Mouse (Mus musculus): ENCODE measurements around the gene Hint2.

Hint2 gene

DNA sequence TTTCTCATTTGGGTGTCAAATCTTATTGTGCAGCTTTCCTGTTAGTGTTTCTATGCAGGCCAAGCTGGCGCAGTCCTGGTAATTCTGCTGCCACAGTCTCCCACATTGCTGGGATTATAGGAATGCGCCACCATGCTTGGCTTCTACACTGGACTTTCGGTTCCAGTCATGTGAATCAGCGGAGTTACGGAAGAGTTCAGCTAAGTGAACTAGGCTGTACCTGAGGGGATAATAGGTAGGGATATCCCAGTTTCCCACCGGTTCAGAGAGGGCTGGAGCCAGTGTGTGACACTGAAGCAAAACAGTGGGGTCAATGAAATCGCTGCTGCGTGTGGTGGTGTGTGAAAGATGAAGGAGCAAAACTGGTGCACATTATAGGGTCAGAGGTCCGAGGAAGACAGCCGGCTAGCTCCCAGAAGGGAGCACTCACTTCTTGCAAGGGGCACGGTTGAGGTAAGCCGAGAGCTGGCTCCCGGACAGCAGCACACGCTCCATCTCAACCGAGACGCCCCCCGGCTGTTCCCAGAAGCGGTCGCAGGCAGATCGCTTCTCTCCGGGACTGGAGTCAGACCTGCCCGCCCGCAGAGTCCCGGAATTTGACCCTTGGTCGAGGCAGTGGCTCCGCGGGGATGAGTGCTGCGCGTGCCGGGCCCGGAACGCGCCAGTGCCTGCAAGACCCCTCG, 469 bp downstream of the Hint2 start:
- in situ Hi-C loops (cut with MboI, MseI): no loop called here

DNA sequence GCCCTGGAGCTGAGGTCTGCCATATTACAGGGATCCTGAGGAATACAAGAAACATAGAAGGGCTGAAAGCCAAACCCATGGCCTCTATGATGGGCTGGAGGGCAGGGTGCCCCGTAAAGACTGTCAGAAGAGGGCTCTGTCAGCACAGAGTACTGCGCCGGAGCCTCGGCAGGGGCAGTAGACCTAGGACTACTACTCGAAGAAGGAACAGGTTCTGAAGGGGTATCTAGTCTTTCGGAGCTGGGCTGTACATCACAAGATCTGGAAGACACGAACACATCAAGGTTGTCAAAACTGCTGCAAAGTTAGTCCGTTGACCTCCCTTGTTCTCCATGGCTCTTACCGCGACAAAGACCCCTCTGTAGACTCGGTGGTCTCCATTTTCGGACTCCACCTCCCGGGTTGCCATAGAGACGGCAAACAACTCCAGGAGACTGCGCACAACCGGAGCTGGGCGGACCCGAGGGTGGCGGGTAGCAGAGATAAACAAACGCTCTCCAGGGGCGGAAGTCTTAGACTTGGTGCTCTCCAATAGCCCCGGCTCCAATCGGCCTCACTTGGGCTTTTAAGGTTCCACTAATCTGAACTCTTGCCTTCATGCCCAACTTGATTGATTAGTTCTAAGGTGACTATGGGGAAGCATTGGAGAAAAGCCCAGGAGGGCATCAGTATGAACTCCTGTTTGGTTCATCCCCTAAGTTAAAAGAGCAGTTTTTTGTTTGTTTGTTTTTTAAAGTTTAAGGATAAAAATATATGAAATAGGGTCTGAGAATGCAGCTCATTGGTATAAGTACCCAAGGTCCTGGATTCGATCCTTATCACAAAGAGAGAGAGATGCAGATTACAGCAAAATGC, 2.9 kb downstream of the Hint2 start, which contains the start of gene Spag8:
TSS of gene Spag8 (minus strand) at position 434 of the 855 bp plus-strand sequence.
- in situ Hi-C loops (cut with MboI, MseI): loop anchor here in 1 of 2 experiments (5.0 kb wide), 1 partner anchor 76 kb away; the partner anchor contains the start of genes Gba2 and Rgp1

DNA sequence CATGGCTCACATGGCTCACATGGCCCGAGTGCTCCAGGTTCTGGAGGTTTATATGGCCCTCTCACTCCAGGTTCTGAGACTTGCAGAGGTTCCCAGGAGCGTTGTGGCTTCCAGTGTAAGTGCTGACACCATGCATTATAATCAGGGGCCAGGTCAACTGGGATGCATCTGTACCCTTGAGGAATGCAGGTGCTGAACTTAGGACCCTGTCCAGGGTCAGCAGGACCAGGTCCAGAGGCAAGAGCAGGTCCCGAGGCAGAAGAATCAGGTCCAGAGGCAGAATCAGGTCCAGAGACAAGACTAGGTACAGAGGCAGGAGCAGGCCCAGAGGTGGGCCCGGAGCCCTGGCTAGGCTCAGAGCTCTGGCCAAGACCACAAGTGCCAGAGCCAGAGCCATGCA, 3.5 kb downstream of the Hint2 start:
- in situ Hi-C loops (cut with MboI, MseI): loop anchor here in 1 of 2 experiments (5.0 kb wide), 1 partner anchor 75 kb away; the partner anchor contains the start of genes Gba2 and Rgp1

DNA sequence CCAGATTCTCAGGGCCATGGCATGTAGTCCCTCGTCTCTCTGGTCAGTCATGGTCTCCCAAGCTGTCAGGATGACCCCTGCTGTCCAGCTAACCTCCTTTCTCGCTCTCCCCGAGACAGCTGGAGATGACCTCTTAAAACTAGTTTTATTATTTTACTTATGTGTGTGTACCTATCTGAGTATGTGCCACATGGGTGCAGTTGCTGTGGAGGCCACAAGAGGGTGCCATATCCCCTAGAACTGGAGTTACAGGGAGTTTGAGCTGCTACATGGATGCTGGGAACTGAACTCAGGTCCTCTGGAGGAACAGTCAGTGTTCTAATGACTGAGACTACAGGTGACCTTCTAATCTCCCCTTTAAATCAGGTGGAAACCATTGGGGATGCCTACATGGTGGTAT, 6.5 kb downstream of the Hint2 start:
- in situ Hi-C loops (cut with MboI, MseI): loop anchor here in 1 of 2 experiments (5.0 kb wide), 1 partner anchor 72 kb away; the partner anchor contains the start of genes Gba2 and Rgp1

DNA sequence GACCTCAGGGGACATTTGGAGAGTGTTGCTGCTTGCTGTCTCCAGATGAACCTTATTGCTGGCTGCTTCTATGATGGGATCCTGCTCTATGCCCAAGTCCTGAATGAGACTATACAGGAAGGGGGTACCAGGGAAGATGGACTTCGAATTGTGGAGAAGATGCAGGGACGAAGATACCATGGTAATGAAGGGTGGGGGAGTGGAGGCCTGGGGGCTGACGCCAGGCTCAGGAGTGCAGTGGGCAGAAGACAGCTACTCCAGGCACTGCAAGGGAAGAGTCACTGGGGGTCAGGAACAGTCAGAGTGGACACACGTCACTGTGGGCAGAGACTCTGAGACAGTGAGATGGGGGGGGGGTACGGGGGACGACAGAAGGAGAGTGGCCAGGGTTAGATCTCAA, 15.8 kb downstream of the Hint2 start:
- in situ Hi-C loops (cut with MboI, MseI): no loop called here

DNA sequence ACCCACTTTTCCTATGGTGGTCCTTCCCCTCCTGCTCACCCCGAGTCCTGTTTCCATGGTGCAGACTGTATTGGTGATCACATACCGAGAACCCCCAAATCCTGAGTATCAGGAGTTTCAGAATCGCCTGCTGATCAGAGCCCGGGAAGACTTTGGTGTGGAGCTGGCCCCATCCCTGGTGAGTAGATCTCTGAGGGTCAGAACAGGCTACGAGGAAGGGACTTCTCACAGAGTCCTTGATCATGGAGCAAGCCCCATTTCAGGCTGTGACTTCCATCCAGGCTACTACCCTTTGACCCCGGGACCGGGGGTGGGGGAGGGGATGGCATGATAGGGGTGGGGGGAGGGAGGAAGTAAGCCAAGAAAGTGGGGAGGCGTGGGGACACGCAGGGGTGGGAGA, 16.2 kb downstream of the Hint2 start:
- in situ Hi-C loops (cut with MboI, MseI): no loop called here

DNA sequence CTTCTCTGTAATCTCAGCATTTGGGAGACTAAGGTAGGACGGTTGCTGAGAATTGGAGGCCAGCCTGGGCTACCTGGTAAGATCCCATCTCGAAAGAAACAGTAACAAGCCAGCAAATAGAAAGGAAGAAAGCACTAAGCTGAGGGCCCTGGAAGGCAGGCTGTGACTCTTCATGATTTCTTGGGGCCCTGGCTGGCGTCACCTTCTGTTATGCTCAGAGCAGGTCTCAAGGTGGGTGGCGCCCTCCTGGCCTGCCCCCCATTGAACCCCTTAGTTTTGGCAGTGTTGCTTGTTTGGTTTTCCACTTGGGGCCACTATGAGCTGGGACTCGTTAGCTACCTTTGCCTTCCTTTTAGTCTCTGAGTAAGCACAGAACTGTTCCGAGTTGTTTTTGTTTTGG, 19.5 kb downstream of the Hint2 start:
- in situ Hi-C loops (cut with MboI, MseI): no loop called here

DNA sequence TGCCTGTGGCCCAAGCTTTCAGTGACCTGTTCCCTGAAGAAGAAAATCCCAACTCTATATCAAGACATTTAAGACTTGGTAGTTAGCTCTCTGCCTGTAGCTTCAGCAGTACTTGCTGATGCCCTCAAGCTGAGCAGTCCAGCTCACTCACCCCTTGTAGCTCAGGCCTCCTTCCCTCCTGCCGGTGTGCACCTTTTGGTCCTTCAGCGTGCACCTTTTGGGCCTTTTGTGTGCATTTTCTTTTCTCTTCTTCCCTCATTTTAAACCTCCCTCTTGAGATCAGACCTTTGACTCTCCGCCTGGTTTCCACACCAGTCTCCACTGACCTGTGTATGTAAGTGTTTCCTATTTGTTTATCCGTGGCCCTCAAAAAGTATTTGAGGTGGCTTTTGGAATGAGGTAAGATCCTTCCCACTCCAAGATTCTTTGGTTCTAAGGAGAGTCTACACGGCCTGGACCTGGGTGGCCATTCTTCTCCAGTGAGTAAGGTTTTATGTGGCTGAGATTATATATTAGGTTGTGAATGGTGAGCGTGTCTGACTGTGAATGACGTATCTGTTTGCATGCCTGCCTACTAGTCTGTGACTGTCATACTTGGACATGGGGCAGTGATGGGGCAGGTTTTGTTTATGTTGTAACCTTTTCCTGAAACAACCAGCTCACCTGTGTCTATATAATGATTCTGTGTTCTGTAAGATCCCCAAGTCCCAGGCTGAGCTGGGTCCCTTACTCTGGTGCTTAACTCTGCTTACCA, 21.5 kb downstream of the Hint2 start:
- in situ Hi-C loops (cut with MboI, MseI): loop anchor here (5.0 kb wide), 1 partner anchor 73 kb away; no protein-coding TSS in a partner anchor

DNA sequence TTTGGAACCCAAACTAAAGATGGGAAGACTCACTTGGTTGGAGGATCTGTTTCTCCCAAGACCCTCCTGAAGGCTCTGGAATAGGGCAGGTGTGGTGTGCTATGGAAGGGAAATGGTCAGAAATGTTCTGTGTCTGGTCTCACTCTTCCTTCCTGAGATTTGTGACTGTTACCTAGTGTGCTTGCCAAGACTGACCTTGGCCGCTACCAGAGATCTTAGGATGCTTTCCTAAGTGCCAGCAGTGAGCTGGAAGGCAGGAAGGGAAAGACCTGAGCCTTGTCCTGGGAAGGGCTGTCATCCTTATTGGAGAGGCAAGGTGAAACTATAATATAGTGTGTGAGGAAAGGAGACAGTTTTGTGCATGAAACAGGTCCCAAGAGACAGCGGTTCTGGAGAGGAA, 22.5 kb downstream of the Hint2 start:
- in situ Hi-C loops (cut with MboI, MseI): loop anchor here (5.0 kb wide), 1 partner anchor 74 kb away; no protein-coding TSS in a partner anchor

DNA sequence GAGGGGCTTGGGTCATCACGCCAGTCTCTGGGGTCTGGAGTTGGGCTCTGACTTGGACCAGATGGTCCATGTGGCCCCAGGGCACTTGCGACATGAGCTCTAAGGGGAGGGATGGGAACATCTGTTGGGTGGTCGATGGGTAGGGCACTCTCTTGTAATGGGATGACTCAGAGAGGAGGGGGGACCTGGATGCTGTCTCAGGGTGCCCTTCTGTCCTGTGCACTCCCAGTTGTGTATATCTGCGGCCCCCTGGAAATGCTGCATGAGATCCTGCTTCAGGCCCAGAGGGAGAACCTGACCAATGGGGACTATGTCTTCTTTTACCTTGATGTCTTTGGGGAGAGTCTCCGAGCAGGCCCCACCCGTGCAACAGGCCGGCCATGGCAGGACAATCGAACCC, 23.0 kb downstream of the Hint2 start:
- in situ Hi-C loops (cut with MboI, MseI): loop anchor here (5.0 kb wide), 1 partner anchor 74 kb away; no protein-coding TSS in a partner anchor

DNA sequence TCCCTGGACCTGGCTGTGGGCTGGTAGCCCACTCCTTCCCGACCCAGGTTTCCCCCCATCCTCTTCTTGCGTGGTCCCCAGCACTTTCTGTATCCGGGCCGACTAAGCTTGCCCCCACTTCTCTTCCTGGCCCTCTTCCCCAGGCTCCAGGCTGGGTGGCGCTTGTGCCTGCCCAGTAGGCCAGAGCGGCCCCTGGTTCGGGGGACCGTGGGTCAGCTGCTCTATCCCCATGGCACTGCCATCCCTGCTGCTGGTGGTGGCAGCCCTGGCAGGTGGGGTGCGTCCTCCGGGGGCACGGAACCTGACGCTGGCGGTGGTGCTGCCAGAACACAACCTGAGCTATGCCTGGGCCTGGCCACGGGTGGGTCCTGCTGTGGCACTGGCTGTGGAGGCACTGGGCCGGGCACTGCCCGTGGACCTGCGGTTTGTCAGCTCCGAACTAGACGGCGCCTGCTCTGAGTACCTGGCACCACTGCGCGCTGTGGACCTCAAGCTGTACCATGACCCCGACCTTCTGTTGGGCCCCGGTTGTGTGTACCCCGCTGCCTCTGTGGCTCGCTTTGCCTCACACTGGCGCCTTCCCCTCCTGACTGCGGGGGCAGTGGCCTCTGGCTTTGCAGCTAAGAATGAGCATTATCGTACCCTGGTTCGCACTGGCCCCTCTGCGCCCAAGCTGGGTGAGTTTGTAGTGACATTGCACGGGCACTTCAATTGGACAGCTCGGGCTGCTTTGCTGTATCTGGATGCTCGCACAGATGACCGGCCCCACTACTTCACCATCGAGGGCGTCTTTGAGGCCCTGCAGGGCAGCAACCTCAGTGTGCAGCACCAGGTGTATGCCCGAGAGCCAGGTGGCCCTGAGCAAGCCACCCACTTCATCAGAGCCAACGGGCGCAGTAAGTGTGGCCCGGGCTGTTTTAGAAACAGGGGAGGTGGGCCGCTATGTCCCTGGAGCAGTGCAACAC, 24.0 kb downstream of the Hint2 start:
- in situ Hi-C loops (cut with MboI, MseI): loop anchor here (5.0 kb wide), 1 partner anchor 75 kb away; no protein-coding TSS in a partner anchor

DNA sequence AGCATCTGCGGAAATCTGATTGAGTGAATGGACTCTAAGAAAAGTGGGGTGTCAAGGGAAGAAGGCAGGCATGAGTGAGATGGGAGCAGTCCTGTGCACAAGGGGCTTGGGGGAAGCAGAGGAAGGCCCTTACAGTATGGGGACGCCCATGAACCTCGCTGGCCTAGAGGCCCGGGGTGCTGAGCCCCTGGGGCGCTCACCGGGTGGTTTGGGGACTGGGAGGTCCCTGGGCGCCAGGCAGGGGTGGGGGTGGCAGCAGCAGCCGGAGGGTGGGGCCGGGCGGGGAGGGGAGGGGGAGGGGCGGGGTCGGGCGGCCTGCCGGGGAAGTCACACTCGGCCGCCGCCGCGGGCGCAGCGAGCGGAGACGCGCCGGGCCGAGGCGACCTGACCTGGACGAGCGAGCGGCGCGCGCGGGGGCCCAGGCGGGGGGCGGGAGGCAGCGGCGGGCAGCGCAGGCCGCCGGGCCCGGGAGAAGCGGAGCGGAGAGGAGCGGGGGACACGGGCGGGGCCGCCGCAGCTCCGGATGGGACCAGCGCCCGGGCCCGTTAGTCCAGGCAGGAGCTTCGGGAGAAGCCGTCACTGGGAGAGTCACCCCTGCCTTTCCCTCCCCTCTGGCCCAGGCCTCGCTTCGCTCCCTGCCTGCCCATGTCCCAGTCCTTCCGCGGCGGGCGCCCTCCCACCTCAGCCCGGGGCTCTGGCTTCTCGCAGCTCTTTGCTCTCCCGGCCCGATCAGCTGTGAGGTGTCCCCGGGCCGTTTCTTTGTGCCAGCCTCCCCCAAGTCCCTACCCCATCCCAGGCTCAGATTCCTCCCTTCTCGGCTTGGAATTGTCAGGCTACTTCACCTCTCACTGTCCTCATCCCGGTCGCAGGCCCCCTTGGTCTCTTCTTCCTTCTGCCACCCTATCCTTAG, 25.0 kb downstream of the Hint2 start, which contains the start of gene Npr2:
TSS of gene Npr2 (plus strand) at position 890 of the 910 bp plus-strand sequence.
- in situ Hi-C loops (cut with MboI, MseI): loop anchor here (5.0 kb wide), 1 partner anchor 76 kb away; no protein-coding TSS in a partner anchor

DNA sequence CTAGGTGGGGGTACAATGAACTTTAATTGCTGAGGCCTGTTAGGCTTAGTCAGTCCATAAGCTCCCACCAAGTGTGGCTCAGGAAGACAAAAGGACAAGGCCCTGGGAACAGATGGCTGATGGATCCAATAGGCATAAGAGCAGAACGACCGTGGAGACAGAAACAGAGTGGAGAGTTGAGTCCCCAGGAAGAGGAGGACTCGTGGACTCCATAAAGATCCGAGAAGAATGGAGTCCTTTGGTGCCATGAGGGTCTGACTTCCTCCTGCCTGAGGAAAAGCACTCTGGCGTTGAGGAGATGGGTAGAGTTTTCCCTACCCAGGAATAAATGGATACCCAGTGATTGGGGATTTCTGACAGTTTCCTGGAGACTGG, 25.6 kb downstream of the Hint2 start:
- in situ Hi-C loops (cut with MboI, MseI): loop anchor here (5.0 kb wide), 1 partner anchor 77 kb away; no protein-coding TSS in a partner anchor

DNA sequence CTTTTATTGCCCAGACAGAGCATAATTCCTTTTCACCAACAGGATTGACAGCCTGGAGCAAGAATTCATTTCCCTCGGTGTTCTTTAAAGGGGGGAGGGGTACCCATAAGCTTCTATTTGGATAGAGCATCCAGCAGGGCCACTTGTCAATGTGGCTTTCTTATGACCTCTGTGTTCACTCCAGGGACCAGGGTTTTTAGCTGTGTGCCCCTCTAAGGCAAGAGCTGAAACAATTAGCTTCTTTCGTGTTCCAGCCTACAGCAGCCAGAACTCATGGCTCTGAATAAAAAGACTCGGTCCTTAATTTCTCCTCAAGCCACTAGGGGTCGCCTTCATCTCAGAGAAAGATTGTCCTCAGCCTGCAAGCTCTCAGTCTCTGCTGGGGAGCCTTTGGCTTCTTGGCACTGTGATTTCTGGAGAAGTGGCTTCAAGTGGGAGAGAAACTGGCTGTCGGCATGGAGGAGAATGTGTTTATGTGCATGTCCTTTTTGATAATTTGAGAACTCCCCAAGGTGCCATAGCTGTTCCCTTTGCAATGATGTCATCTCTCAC, 26.2 kb downstream of the Hint2 start:
- in situ Hi-C loops (cut with MboI, MseI): loop anchor here (5.0 kb wide), 1 partner anchor 77 kb away; no protein-coding TSS in a partner anchor

DNA sequence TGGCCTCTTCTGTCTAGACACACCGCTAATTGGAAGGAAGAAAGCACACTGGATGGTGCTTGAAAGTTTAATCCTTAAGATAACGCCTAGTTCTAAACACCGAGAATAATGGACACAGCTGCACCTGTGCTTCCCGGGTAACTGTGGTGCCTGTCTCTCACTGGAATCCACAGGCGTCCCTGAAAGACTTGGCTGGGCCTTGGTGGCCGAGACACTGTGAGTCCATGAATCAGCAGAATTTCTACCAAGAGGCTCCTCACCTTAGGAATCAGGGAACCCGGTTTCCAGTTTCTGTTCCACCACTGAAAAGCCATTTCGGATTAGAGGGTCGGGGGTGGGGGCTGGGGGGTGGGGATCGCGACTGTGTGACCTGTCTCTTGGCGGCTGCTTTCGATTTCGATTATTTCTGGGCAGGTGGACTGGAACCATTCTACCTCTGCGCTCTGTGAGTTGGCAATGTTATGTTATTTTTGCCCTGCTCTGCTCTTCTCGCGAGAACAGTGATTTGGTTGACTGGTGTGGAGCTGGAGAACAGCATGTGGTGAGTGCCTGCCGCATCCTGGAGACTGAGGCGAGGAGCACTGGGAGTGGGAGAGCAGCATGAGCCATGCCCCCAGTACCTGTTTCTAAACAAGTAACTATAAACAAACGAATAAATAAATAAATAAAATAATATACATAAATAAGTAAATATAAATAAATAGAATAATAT, 27.0 kb downstream of the Hint2 start:
- in situ Hi-C loops (cut with MboI, MseI): no loop called here

DNA sequence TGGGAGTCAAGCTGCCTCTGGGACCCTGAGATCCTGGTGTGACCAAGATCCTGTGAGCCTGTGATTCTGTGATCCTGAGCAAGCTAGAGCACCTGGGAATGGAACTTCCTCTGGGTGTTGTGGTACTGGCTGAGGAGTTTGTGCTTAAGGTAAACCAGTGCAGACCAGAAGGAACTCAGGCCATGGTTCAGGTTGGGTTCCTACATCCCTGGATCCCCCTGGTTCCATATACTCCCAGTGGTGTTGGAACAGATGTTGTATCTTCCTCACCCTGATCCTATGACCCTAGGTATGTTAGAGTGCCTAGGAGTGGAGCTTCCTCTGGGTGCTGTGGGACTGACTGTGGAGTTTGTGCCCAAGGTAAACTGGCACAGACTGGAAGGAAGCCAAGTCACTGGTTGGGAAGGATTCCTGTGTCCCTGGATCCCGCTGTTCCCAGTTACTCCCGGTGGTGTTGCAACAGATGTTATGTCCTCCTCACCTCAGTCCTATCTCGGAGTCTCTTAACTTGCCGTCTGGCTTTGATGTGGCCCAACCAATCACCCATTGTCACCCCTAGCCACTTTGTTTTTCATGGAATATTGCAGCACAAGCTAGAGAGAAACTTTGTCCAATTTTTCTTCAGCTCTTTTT, 36.0 kb downstream of the Hint2 start:
- in situ Hi-C loops (cut with MboI, MseI): loop anchor here in 1 of 2 experiments (25.0 kb wide), 1 partner anchor 1308 kb away; the partner anchor contains the start of gene Fam205a3

DNA sequence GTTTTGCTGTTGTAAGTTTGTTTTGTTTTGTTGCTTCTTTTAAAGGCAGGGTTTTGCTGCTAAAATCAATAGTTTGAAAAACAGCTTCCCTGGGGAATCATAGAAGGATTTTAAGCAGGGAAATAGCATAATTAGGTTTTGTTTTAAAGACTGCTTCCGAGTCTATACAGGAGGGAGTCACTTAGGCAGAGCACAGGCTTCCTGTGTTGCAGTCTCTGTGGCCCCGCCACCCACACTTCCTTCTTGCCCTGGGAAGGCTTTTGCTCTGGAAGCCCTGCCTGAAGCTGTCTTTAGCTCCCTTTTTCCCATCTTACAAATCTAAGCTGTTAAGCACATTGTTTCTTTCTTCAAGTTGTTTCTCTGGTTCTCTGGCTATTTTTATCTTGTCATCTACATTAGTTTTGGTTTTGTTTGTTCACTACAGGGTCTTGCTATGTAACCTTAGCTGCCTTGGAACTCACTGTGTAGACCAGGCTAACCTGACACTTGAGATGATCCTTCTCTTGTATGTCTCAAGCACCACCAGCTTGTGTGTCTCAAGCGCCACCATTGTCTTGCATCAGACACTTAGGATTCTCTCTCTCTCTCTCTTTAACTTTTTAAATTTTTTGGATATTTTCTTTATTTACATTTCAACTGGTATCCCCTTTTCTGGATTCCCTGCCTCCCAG, 43.1 kb downstream of the Hint2 start:
- in situ Hi-C loops (cut with MboI, MseI): loop anchor here in 1 of 2 experiments (25.0 kb wide), 1 partner anchor 1301 kb away; the partner anchor contains the start of gene Fam205a3

All from T-helper 17 cell (primary cell).